Mouse (Mus musculus) E14TG2a.4 (cell line): ENCODE results near the gene BC049352.

Experiments used
- CTCF ChIP-seq: conservative IDR thresholded peaks from 2 replicates; pipeline ENCODE4 v1.5.1; 2014; ENCODE audit warnings: low read length
- NANOG ChIP-seq: IDR thresholded peaks from 2 replicates; pipeline ENCODE4 v1.6.1; 2014; ENCODE audit warnings: borderline replicate concordance, low read length, mixed read lengths
- POU5F1 ChIP-seq: IDR thresholded peaks from 2 replicates; pipeline ENCODE4 v1.6.1; 2014; ENCODE audit warnings: low read length, borderline replicate concordance

GRCm38 (mm10) chr9:45182521-45182920, 714 bp downstream of the BC049352 start:
- no peak for TF ChIP-seq CTCF
- TF ChIP-seq POU5F1, result no peak
- no peak for TF ChIP-seq NANOG
